Mouse (Mus musculus) neutrophil, adult 83 days (primary cell): ENCODE results near the gene Slc25a34. TPM values are rescaled to one million over a fixed set of nuclear protein-coding genes. Genes with fewer than 3 reads are reported as not detected.

Experiments
- total RNA-seq, 2 experiments: library from RNA; stranded (reverse); gene quantifications; one replicate each; pipeline ENCODE4 v1.2.4; 2023

Slc25a34 gene
- total RNA-seq, result not detected

DNA sequence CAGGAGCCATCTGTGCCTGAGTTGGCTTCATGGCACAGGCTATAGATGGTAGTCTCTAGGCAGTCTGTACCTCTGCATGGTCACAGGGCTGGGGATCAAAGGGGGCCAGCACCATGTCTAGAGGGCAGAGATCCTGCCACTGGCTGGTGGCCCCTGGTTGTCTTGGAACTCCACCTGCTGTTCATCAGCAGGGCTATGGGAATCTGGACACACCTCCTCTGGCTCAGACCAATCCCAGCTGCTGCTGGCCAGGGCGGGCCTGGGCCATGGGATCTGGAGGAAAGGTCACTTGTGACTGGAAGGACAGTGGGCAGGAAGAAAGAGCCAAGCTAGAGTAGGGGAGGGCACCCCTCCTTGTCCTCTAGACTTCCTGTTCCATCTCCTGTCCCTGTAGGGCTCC is at the start of gene Slc25a34:
Slc25a34 (minus strand) TSS at position 156 of the 400 bp plus-strand sequence.

DNA sequence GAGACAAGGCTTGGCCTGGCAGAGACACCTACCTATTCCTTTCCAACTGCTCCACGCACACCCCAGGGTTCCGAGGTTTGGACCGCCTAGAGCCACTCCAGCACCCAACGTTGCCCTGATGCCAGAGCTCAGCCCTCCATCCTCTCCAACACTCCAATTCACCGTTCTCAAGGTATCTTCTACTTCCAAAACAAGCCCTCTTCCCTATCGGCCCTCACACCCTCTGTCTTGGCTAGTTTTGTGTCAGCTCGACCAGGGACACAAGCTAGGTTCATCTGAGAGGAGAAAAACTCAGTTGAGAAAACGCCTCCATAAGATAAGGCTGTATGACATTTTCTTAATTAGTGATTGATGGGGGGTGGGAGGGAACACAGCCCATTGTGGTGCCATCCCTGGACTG is 41.2 kb upstream of the Slc25a34 start, which contains the start of gene Plekhm2:
Plekhm2 (minus strand) TSS at position 101 of the 400 bp plus-strand sequence.

DNA sequence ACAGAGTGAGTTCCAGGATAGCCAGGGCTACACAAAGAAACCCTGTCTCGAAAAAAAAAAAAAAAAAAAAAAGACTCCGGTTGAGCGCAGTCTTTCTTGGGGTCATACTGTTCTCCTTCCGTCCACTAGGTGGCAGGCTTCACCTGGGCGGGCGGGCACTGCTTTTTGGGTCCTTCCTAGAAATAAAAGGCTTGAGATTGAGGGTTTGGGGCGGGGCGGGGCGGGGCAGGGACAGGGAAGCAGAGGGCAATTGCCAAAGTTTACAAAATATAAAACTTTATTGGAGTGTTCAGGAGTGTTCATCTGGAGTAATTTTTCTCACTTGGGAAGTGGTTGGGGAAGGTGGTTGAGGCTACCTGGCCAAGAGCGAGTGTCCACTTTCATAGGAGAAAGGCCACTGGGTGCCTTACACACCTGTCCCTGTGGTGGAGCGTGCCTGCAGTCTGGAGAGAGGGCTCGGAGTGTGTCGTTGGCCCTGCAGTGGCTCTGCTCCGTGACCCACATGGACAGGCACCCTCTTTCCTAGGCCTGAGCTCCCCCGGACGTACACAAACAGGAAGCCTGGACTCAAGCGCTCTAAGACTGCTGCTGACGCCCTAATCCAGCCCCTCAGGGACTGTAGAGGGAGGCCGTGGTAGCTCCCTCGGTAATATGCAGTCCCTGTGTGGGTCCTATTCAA is 4.9 kb downstream of the Slc25a34 start, which contains the start of gene Tmem82:
Tmem82 (minus strand) TSS at position 69 of the 679 bp plus-strand sequence.

DNA sequence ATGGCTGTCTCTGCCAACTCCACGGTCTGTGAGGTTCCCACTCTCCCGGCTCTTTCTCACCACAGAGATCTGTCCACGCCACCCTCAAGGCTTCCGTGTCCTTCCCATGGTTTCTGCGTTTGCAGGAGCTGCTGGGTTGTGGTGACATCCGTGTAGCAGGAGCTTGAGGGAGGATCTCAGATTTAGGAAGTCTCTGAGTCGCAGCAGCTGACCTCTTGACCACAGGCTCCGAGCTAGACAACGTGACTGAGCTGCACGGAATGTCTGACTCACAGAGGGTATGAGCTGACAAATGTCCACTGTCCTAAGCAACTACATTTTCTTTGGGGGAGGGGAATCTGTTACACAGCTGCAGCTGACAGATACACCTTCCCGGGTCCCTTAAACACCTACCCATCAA is 17.8 kb downstream of the Slc25a34 start, which contains the start of gene Fblim1:
Fblim1 (minus strand) TSS at position 236 of the 400 bp plus-strand sequence.

Other genes with a start within 250 kb of the Slc25a34 start
- gene Clcnka, start 225.1 kb downstream of the Slc25a34 start, total RNA-seq, result not detected
- gene Clcnkb, start 207.8 kb downstream of the Slc25a34 start, total RNA-seq, result not detected
- under 1 TPM in 1 of 2 experiments, not detected in 1; 0.46 TPM for gene Hspb7, start 203.0 kb downstream of the Slc25a34 start, total RNA-seq
- not detected for gene Srarp, start 187.7 kb downstream of the Slc25a34 start, total RNA-seq
- gene Zbtb17, start 179.2 kb downstream of the Slc25a34 start, total RNA-seq, result 10 to 100 TPM; 18.5 to 24.3 TPM
- 10 to 100 TPM; 82.0 to 96.2 TPM for gene Spen, start 85.2 kb downstream of the Slc25a34 start, total RNA-seq
- under 1 TPM in 1 of 2 experiments, not detected in 1; 0.42 TPM for gene Fblim1, start 17.7 kb downstream of the Slc25a34 start, total RNA-seq
- not detected for gene Tmem82, start 5.2 kb downstream of the Slc25a34 start, total RNA-seq
- gene Plekhm2, start 41.1 kb upstream of the Slc25a34 start, total RNA-seq, result 10 to 100 TPM; 25.6 to 26.4 TPM
- 1 to 10 TPM in 1 of 2 experiments, under 1 TPM in 1; 0.79 to 1.3 TPM for gene Rsc1a1, start 61.8 kb upstream of the Slc25a34 start, total RNA-seq
- 10 to 100 TPM; 42.8 to 46.7 TPM for gene Ddi2, start 99.6 kb upstream of the Slc25a34 start, total RNA-seq
- not detected for gene Agmat, start 122.9 kb upstream of the Slc25a34 start, total RNA-seq
- gene Dnajc16, start 167.1 kb upstream of the Slc25a34 start, total RNA-seq, result 1 to 10 TPM; 4.9 TPM
- gene Casp9, start 169.8 kb upstream of the Slc25a34 start, total RNA-seq, result 10 to 100 TPM; 20.4 to 20.5 TPM
- gene Cela2a, start 202.3 kb upstream of the Slc25a34 start, total RNA-seq, result not detected
- gene Ctrc, start 222.5 kb upstream of the Slc25a34 start, total RNA-seq, result not detected